Mouse (Mus musculus): ENCODE data around the gene Pdxdc1.
"Not testable (repeated sequence)": the region's sequence is repeated elsewhere in the genome, so short reads cannot be mapped to it uniquely, and the experiment has no call there.

The Pdxdc1 gene

DNA sequence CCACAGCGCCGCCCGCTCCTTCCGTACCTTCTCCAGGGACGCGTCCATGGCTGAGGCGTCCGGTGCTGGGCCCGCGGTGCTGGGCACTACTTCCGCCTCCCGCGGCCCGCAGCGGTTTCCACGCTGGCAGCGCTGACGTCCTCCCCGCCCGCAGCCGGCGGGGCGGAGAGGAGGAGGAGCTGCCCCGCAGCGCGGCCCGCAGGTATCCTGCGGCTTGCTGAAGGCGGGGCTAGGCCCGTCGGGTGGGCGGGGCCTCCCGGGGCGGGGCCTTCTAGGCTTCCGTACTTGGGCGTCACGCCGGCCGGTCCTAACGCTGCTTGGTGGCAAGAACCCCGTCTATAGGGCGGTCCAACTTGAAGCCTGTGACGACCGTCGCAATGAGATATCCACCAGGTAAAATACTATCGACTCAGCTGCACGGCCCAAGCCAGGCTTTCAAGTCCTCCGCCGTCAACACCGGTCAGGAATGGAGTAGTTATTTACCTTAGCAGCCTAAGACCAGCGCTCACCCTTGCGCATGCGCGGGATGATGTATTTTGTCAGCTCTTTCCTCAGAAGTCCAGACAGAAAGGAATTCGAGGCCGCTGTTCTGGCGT lies at the start of gene Pdxdc1, which contains the start of gene Mpv17l:
Pdxdc1 (minus strand) TSS at position 244 of the 596 bp plus-strand sequence.
Mpv17l (plus strand) TSS at position 274 of the 596 bp plus-strand sequence.
- DNase-seq (ENCODE audit: low spot score): peak; percentile 96

DNA sequence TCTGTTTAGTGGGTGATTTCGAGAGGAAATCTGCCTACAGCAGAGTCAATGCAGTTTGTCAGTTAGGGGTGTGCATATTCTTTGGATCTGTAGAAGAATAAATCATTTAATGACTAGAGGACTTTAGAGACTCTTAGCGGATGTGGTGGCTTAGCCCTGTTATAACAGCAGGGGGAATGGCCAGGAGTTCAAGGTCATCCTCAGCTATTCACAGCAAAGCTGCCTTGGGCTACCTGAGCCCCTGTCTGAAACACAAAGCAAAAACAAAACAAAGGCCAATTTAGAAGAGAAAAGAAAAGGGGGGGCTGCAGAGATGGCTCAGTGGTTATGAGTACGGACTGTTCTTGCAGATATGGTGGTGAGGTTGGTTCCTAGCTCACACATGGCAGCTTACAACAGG lies 48.3 kb upstream of the Pdxdc1 start:
- DNase-seq (ENCODE audit: low spot score): no peak

DNA sequence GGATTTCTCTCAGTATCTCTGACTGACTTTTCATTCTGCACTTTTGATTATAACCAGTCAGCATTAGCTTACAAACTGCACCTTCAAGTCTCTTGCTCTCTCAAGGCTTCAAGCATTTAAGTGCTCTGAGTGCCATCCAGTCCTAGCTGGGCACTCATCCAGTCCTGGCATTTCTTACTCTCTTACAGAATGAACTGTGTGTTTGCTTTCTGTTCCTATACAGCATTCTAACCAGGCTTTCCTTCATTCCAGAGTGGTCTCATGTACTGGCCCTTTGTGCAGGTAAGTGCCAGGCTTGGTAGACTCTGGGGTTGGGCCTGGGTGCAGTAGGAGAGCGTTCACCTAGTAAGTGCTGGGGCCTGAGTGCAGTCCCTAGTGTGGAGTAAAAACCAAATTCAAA lies 43.4 kb upstream of the Pdxdc1 start:
- no peak for DNase-seq (ENCODE audit: low spot score)

DNA sequence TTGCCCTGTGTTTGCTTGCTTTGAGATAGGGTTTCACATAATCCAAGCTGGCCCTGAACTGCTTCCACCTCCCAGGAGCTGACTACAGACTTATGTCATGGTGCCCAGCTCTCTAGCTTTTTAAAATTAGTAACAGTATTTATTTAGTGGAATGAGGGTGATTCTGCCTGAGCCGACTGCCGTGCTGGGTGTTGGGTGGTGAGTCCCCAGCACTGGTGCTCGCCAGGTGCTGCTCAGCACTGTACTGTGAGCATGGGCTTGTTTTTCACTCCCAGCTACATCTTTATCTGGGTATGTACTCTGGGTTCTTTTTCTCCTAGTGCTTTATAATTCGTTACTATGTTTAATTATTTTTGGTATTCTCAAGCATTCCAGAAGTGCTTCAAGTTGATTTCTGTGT lies 42.2 kb upstream of the Pdxdc1 start:
- DNase-seq (ENCODE audit: low spot score): no peak

DNA sequence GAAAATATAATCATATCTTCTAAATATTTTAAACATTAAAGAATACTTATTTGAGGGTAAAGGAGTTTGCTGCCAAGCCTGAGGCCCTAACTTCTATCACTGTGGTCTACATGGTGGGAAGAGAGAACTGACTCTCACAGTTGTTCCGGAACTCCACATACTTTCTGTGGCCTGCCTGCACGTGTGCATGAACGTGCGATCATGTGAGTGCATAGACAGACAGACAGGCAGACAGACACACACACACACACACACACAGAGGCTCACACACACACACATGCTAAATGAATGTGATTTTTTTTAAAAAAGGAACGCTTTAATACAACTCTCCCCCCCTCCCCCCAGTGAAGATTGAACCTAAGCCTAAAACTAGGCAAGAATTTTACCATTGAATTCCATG lies 41.8 kb upstream of the Pdxdc1 start:
- DNase-seq (ENCODE audit: low spot score): no peak

DNA sequence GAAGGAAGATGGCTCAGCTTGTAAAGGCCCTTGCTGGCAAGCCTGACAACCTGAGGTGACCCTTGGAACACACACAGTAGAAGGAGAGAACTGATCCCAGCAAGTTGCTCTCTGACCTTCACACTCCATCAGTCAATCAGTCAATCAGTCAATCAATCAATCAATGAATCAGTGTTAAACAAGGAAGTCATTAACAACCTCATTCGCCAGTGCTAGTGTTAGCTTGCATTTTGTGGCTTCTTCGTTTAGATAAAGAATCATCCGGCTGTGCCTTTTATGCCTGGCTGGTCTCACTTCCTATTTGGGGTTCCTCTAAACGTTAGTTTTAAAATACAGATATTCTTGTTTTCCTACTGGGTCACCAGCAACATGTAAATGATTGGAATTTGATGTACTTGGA lies 41.2 kb upstream of the Pdxdc1 start:
- no peak for DNase-seq (ENCODE audit: low spot score)

DNA sequence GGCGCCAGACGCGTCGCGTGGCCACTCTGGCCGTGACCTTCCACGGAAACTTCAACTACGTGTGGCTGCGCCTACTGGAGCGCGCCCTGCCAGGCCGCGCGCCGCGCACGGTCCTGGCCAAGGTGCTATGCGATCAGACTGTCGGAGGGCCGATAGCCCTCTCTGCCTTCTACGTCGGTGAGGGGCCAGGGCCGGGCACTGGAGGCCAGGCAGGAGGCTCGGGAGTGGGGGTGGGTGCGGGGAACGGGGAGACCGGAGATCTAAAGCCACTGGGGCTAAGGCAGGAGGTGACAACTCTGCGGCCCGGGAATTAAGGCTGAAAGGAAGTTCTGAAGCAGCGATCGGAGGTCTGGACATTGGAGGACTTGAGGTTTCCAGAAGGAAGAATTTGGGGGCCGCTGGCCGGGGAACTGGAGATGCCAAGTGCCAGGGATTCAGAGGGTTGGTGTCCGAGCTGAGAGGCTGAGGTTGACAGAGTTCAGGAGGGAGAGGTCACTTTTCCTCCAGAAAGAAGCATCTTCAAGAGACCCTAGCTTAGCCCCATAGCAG lies 38.0 kb upstream of the Pdxdc1 start:
- DNase-seq (ENCODE audit: low spot score): no peak

DNA sequence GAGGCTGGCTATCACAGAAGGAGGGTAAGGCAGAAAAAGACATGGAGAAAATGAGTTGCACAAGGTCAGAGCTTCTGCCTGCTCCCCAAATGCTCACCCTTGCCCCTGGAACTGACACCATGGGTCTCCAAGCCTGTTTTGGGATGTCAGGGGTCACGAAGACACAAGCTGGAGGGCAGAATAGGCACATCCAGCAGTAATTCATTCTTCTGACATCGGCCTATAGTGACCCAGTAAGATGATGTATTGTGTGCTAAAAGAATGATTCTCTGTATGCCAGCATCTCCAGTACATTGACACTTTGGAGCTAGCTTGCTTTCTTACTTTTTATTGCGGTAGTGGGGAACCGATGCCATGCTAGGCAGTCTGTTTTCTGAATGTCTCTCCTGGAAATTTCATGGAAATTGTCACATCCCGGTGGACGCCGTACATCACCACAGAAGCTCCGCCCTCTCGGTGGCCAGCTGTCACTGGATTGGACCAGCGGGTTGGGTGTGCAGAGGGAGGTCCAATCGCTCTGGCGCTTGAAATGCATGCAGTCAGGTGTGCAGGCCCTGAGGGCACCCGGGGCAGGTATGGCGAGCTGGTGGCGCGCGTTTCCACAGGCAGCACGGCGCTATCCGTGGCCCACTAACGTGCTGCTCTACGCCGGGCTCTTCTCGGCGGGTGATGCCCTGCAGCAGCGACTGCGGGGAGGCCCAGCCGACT lies 37.4 kb upstream of the Pdxdc1 start:
- DNase-seq (ENCODE audit: low spot score): no peak

DNA sequence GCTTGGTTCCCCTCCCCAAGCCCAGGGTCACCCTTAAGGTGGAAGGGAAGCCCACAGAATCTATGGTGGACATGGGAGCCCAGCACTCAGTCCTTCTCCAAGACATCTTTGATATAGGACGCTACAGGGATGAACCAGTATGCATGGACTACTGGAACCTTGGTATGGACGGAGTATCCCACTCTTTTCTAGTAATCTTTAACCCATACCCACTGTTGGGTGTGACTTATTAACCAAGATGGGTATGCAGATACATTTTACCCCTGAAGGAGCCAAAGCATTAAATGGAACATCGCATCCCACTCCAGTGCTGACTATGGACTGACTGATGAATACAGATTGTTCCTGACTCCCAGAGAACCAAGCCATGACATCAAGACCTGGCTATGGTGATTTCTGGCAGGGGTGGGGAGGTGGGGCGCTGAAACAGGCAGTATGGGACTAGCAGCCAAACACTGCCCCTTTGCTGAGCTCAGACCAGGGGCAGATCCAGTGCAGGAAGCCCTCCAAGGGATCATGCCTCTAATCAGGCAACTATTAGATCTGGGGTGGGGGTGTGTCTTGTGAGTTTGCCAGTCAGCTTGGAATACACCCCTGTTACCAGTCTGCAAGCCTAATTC lies 24.6 kb upstream of the Pdxdc1 start:
- no peak for DNase-seq (ENCODE audit: low spot score)

DNA sequence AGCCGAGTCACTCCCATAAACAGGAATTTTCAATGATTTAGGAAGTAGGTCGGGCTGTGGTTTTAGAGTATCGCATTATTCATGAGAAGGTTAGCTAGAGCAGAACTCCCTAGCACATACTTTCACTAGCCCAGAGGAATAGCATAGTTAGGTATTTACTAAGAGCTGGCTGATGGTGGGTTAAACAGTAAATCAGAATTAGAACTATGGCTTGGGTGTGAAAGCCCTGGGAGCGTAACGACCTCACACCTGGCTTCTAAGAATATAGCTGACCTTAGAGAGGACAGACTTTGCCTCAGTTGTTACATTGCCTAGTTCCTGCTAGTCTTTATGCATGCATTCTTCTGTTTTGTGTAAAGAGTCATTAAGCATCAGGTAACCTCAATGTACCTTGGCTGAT lies 20.0 kb upstream of the Pdxdc1 start:
- not testable (repeated sequence) for DNase-seq (ENCODE audit: low spot score)

DNA sequence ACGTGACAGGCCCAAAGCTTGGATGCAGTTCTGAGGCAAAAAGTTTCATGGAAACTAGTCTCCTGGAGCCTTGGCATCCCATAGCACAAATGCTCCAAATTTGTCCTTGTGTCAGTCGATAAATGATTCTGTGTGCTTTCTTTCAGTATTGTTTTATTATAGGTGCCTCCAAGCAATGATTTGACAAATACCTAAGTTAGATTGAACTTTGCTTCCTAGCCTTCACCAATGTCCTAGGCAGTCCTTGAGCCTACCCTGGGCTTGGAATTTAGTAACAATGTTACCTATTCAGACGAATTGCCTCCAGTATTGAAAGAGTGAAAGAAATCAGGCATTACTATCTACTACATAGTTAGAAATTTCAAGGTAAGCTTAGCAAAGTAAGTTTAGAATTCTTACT lies 19.6 kb upstream of the Pdxdc1 start:
- DNase-seq (ENCODE audit: low spot score): not testable (repeated sequence)

DNA sequence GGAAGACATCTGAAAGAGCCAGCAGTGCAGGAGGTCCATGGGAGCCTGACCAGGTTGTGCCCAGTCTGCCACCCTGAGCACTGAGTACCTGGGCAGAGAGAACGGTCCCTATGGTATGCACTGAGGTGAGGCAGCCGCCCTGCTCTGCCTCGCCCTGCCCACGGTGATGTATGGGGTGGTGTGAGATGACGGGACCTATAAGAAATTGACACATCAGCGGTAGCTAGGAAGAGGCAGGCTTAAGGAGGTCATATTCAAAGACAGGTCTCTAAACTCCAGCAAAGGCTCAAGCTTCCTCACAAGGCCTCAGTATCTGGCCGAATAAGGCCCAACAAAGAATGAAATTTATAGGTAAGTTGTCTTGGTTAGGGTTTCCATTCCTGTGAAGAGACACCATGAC lies 18.9 kb upstream of the Pdxdc1 start:
- DNase-seq (ENCODE audit: low spot score): no peak

DNA sequence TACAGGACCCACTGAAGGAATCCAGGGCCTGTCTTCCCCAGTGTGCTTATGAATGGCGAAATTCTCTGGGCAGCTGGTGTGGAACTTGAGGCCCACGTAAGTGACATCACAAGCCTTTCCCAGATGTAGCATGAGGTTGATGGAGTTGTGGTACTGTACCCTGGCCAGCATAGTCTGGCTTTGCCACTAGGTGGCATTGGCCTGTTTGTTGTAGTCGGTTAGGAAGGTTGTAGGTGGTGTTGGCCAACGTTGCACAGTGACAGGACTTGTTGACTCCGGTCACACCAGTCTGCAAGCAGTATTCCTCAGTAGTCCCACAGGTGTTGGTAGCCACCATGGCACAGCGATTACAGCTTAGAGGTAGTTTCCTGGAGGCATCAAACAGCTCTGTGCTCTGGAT lies 18.1 kb upstream of the Pdxdc1 start:
- DNase-seq (ENCODE audit: low spot score): no peak

DNA sequence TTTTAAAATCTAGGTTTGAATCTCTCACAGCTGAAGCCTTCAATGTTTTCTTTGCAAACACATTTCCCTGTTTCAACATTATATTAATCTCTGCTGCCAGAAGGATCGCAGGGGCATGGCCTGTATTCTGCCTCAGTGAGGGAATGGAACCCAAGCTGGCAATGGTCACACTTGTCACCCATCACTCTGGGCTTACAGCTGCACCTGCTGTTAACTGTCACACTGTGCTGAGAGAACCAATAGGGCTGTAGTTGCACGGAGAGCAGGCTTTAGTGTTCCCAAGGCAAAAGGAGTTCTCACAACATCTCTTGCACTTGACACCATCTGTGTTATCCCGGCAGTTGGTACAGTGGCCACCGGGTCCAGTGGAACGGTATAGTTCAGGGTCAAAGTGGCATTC lies 17.2 kb upstream of the Pdxdc1 start:
- DNase-seq (ENCODE audit: low spot score): no peak

DNA sequence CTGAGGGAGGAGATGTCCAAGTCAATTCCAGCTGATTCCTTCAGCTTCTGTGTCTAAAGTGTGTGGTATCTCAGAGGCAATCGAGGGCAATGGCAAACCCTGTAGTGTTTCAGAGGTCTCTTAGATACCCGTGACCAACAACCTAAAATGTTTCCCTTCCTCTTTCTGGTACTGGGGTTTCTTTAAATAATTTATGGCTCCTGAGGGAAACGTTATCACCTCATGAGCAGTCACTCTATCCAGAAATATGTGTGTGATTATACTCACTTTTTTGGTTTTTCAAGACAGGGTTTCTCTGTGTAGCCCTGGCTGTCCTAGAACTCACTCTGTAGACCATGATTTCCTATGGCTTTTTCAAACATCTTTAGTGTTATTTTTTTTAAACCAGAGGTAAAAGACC lies 4.4 kb upstream of the Pdxdc1 start:
- no peak for DNase-seq (ENCODE audit: low spot score)

DNA sequence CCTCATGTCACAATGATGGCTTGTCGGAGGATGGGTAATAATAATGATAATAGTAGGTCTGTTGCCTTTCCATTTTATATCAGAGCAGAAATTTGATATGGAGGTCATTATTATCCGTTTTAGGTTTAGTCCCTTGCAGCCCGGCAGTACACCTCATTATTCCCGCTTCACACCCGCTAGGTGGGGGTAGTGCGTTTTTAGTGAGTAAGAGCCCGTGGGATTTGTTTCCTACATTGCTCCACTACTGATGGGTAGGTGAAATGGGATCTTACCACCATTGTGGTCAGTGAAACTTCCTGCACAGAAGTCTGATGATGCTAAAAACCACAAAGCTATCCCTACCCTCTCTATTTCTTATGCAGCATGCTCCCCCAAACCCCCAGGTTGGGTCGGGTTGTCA lies 557 bp upstream of the Pdxdc1 start:
- peak; percentile 86 for DNase-seq (ENCODE audit: low spot score)

DNA sequence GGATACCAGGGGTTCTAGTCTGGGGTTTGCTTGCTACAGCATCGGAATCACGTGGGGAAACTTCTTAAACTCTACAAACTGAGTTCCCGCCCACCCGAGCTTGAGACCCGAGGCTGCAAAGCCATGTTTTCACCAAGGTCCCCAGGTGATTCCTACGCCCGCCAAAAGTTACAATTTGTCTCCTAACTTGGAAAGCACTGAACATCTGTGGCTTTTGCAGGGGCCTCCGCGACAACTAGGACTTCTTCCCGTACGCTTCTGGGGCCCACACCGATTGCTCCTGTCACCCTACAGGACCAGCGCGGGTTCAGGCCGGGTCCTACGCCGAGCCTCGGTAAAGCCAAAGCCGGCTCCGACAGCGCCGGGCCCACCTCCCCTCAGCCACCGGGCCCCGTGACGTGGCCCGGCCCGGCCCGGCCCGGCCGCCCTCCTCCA lies 517 bp downstream of the Pdxdc1 start:
- DNase-seq (ENCODE audit: low spot score): peak; percentile 27

DNA sequence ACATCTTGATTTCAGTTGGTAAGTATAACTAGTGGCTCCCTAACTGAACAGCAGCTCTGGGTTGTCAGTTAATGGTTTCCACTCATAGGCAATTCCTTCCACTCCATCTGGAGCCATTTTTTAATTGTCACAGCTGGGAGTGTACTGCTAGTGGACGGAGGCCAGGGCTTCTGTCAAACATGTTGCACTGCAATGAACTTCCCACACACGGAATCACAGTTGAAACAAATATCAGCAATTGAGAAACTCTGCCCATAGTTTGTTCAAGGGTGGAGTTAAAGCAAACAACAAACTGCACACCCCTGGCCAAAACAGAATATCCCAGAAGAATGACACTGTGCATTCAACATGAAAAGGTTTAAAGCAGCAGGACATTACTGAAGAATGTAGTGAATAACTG lies 4.0 kb downstream of the Pdxdc1 start:
- no peak for DNase-seq (ENCODE audit: low spot score)

DNA sequence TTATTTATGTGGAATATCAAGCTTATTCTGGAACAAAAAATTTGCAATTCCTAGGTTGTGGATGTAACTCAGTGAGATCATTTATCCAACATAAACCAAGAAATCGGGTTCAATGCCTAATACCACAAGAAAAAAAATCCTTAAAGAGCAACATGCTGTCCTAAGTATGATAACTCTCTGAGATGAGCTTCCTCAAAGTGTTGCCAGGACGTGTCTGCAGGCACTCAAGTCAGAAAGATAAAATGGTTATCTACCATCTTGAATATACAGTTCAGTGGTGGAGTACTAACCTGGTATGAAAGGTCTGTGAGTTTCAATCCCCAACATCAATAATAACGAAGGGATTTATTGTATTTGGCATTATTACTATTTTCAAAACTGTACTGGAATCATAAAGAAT lies 6.6 kb downstream of the Pdxdc1 start:
- DNase-seq (ENCODE audit: low spot score): no peak

DNA sequence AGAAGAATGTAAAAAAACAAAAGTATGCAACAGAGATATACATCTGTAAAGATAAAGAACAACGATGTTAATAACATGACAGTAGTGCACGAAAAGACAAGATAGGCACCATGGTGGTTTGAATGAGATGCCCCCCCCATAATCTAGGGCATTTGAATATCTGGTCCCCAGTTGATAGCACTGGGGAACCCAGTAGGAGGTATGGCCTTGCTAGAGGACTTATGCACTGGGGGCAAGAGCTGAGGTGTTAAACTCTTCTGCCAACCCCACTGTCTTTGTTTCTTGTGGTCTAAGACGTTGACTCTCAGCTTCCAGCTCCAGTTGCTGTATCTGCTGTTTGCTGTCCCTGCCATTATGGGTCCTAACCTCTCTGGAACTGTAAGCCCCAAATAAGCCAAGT lies 7.2 kb downstream of the Pdxdc1 start:
- no peak for DNase-seq (ENCODE audit: low spot score)

DNA sequence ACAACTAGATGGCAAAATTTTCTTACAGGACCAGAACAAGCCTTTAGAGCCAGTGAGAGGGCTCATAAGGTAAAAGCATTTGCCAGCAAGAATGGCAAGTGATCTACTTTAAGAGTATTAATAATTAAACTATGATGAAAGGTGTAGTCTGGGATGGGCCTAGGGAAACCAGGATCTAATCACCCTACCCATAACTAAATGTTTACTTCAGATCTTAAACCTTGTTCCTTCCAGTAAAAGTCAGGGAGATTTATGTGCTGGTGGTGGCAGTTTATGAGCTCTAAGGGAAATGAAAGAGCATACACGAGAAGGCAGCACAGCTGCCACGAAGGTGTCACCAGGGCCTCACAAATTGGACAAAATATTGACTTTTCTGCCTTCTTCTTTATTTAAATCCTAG lies 8.8 kb downstream of the Pdxdc1 start:
- no peak for DNase-seq (ENCODE audit: low spot score)

DNA sequence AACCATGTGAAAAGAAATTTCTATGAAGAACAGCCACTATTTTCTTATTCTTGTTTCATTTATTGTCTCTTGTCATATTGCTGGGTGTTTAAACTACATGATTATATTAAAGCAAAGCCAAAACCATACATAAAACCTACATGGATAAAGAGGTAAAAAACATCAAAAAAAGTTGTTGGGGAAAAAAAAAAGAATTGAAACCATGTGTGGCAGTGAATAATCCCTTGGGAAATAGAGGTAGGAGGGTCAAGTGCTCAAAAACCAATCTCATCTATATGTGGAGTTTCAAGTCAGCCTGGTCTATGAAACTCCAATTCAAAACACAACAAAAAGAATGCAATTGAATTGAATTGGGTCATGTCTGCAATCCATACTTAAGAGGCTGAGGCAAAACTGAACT lies 10.1 kb downstream of the Pdxdc1 start:
- no peak for DNase-seq (ENCODE audit: low spot score)

DNA sequence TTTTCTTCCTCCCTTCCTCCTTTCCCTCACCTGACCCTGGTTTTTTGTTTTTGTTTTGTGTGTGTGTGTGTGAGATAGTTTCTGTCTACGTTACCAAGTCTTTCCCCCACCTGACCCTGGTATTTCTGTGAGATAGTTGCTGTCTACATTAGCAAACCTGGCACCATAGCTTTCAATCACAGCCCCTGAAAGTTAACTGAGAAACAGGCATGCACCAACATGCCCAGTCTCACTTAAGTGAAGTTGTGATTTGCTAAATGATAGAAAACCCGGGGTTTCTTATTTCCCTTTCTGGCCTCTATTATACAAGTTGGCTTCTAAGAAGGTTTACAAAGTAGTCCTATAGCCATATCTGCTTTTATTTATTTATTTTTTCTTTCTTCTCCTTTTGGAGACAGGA lies 12.5 kb downstream of the Pdxdc1 start:
- DNase-seq (ENCODE audit: low spot score): no peak
